ENCODE assay signal across 18 mouse cellular contexts in the genomic region with DNA sequence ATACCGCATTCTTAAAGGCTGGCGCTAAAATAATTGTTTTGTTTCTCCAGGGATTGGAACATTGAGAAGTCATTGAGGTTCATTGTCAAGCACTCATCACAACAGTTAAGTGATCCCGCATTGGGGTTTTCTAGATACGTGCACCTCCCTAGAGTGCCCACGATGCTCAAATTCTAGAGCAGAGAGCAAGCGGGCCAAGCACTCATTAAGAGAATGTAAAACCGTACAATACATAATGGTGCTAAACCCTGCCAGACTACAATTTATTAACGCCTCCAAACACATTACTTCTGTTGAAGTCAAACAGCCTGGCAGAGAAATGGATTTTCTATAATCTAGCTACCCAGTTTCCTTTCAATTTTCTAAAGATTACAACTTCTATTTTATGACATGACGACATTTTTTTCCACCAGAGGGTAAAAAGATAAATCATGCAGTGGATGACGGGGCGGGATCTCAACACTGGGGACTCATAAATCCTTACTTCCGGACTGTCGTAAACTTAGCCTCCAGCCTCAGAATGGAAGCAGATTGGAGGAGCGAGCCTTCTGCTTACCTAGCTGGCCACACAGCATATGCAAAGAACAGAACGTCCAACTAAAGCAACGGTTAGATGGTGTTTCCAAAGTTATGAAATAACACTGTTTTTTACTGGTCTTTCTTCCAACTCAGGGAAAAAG.
DNase-seq lines count a peak whose midpoint lies in the region; ATAC-seq and TF ChIP-seq lines count a peak whose summit lies in the region.
"Had no signal": no experiment of that assay in that cellular context is flagged by ENCODE, and none has a peak within 500 bp of the region (broad histone marks: within the 10 kb centered on the region; RNA-seq: fewer than 3 reads in every experiment).

No protein-coding gene starts in this region.

- no peaks in the 10 kb centered on the region for H3K9me3 ChIP-seq in kidney, embryonic 14.5 days (ENCODE audit: control insufficient read depth, low read length)
- H3K9me3 ChIP-seq: embryonic facial prominence, embryonic 15.5 days; midbrain, embryonic 12.5 days had no signal

- no peak overlapping the region for H3K9ac ChIP-seq in kidney, embryonic 14.5 days (ENCODE audit: low read depth, low read length)
- H3K9ac ChIP-seq: embryonic facial prominence, embryonic 15.5 days; midbrain, embryonic 12.5 days had no signal

- H3K4me3 ChIP-seq in kidney, embryonic 14.5 days (ENCODE audit: low read length) = no peak overlapping the region
- H3K4me3 ChIP-seq in cerebellum, adult 2 months (replicated peaks; ENCODE audit: insufficient read depth, low read depth, low read length) = no peak overlapping the region
- H3K4me3 ChIP-seq: embryonic facial prominence, embryonic 15.5 days; left cerebral cortex, adult 2 months; midbrain, embryonic 12.5 days had no signal

- WGBS in kidney, embryonic 14.5 days = 43% methylated on average over 16 of the region's 16 CpGs
- 90% methylated on average over 16 of the region's 16 CpGs for WGBS in cerebellum, adult 2 months

- peak overlapping the region; percentile 13; the same call in 1 of the 2 replicates for H3K4me2 ChIP-seq in kidney, embryonic 14.5 days (replicated peaks; ENCODE audit: low read depth, low read length)
- H3K4me2 ChIP-seq: embryonic facial prominence, embryonic 15.5 days; midbrain, embryonic 12.5 days had no signal

- H3K27me3 ChIP-seq in kidney, embryonic 14.5 days (ENCODE audit: control insufficient read depth, insufficient read depth, low read length) = no peaks in the 10 kb centered on the region
- H3K27me3 ChIP-seq in cerebellum, adult 2 months (ENCODE audit: control insufficient read depth, insufficient read depth, low read length) = no peaks in the 10 kb centered on the region
- H3K27me3 ChIP-seq: CH12.LX; embryonic facial prominence, embryonic 15.5 days; midbrain, embryonic 12.5 days had no signal

- no peaks in the 10 kb centered on the region for H3K36me3 ChIP-seq in kidney, embryonic 14.5 days (ENCODE audit: control insufficient read depth, insufficient read depth, low read length)
- H3K36me3 ChIP-seq: embryonic facial prominence, embryonic 15.5 days; midbrain, embryonic 12.5 days had no signal

- TF ChIP-seq POLR2A in cerebellum, adult 2 months (IDR thresholded peaks at IDR 0.05; ENCODE audit: borderline replicate concordance, insufficient read depth, low read length) = no peak

- no peak for TF ChIP-seq CTCF in cerebellum, adult 2 months (IDR thresholded peaks at IDR 0.05; ENCODE audit: borderline replicate concordance, insufficient read depth, low read depth, low read length)

- ATAC-seq in kidney, embryonic 14.5 days (ENCODE audit: low FRiP score, low TSS enrichment) = peak; percentile 94
- ATAC-seq: forebrain, embryonic 16.5 days; intestine, postnatal 0 days had no signal

- H3K27ac ChIP-seq in kidney, embryonic 14.5 days (ENCODE audit: low read depth, low read length) = no peak overlapping the region
- no peak overlapping the region for H3K27ac ChIP-seq in cerebellum, adult 2 months (ENCODE audit: insufficient read depth, low read length)
- H3K27ac ChIP-seq: embryonic facial prominence, embryonic 15.5 days; left cerebral cortex, adult 2 months; midbrain, embryonic 12.5 days had no signal

- H3K4me1 ChIP-seq in kidney, embryonic 14.5 days (ENCODE audit: control insufficient read depth, insufficient read depth, low read length) = no peaks in the 10 kb centered on the region; the same call in 1 of the 2 replicates
- no peaks in the 10 kb centered on the region for H3K4me1 ChIP-seq in cerebellum, adult 2 months (ENCODE audit: control insufficient read depth, insufficient read depth, low read length)
- H3K4me1 ChIP-seq: embryonic facial prominence, embryonic 15.5 days; midbrain, embryonic 12.5 days had no signal

- no peak for DNase-seq in kidney, adult 18-20 months
- peak; percentile 16 for DNase-seq in adrenal gland, postnatal 25 days
- DNase-seq in kidney, postnatal 36 days = peak; percentile 14 to 37
- peak; percentile 1 for DNase-seq in skeletal muscle tissue, adult 2 months (ENCODE audit: low read depth, low spot score)
- DNase-seq in cerebellum, adult 2 months = no peak
- no peak for DNase-seq in thymus, postnatal 10 days (ENCODE audit: low spot score in 2 of 2)
- DNase-seq: cerebellum, adult 18-20 months; heart, adult 18-20 months; heart, postnatal 14 days; lung, adult 18-20 months; thymus, postnatal 14 days had no signal

Comparison
In these comparisons a context has a peak if more than half of its experiments do, and no peak if none do; other contexts are left out.
1. DNase-seq: peak in adrenal gland, postnatal 25 days (single experiment), kidney, postnatal 36 days (2 of 2) and skeletal muscle tissue, adult 2 months (single experiment); none in kidney, adult 18-20 months (single experiment), cerebellum, adult 2 months (0 of 2) and thymus, postnatal 10 days (0 of 2).